Mouse (Mus musculus) ES-Bruce4 (cell line): Measurements from ENCODE around the gene Zcchc14. TPM values are rescaled to one million over a fixed set of nuclear protein-coding genes. Genes with fewer than 3 reads are reported as not detected.
A peak's percentile ranks its signal among the peaks of the same experiment; 100 is the strongest.

Source experiments
- H3K27ac ChIP-seq: 2 replicates; pipeline ENCODE4 v1.5.1; 2012; ENCODE audit warnings: low read length, inconsistent platforms; ENCODE audit not compliant: insufficient read depth
- H3K27me3 ChIP-seq: 2 replicates; pipeline ENCODE4 v1.6.1; 2012; ENCODE audit warnings: mild to moderate bottlenecking, low read length, inconsistent platforms; ENCODE audit not compliant: control insufficient read depth, poor library complexity, insufficient read depth, severe bottlenecking
- H3K36me3 ChIP-seq: 2 replicates; pipeline ENCODE4 v1.6.1; 2012; ENCODE audit warnings: inconsistent platforms, mild to moderate bottlenecking, low read length, moderate library complexity; ENCODE audit not compliant: control insufficient read depth, poor library complexity, insufficient read depth, severe bottlenecking
- H3K4me1 ChIP-seq: one replicate; pipeline ENCODE4 v1.8.1; 2011; ENCODE audit warnings: low read length; ENCODE audit not compliant: control insufficient read depth, insufficient read depth
- H3K4me3 ChIP-seq: 2 replicates; pipeline ENCODE4 v1.5.1; 2011; ENCODE audit warnings: low read depth, mild to moderate bottlenecking, low read length
- H3K9ac ChIP-seq: 2 replicates; pipeline ENCODE4 v1.6.1; 2012; ENCODE audit warnings: low read depth, mild to moderate bottlenecking, inconsistent platforms; ENCODE audit not compliant: poor library complexity, severe bottlenecking
- H3K9me3 ChIP-seq: replicated peaks from 2 replicates; pipeline ENCODE4 v1.6.1; 2012; ENCODE audit warnings: mild to moderate bottlenecking, low read length, inconsistent platforms; ENCODE audit not compliant: control insufficient read depth, poor library complexity, insufficient read depth, severe bottlenecking
- CTCF ChIP-seq: IDR thresholded peaks from one replicate; pipeline ENCODE4 v1.8.1; 2011; ENCODE audit warnings: low read depth, low read length
- EP300 ChIP-seq: IDR thresholded peaks from 2 replicates; pipeline ENCODE4 v1.6.1; 2011; ENCODE audit warnings: low read depth, low read length; ENCODE audit not compliant: insufficient read depth
- POLR2A ChIP-seq: IDR thresholded peaks from one replicate; pipeline ENCODE4 v1.8.1; 2011; ENCODE audit warnings: low read length; ENCODE audit not compliant: insufficient read depth
- polyA plus RNA-seq: library from polyadenylated mRNA; stranded (reverse); fragments of >200 nt; gene quantifications from 2 replicates; pipeline ENCODE4 v1.2.4, GENCODE M21; 2011; ENCODE audit warnings: low read depth; ENCODE audit not compliant: missing spikeins, insufficient read depth, insufficient read length

Gene Zcchc14
- polyA plus RNA-seq, 1 experiment = 39.9 TPM

GRCm38 (mm10) chr8:121590203-121591177 is 62.2 kb downstream of the Zcchc14 start, which contains the start of gene Map1lc3b:
Gene Map1lc3b (plus strand): TSS chr8:121590361.
- TF ChIP-seq EP300 (peak; percentile 63; the same call in 1 of the 2 replicates), POLR2A (peak; percentile 79), CTCF (no peak)
- H3K27ac ChIP-seq = peak within 1 kb of the TSS; percentile 40

GRCm38 (mm10) chr8:121589205-121589726 is 63.4 kb downstream of the Zcchc14 start:
- no peak for TF ChIP-seq POLR2A
- peak overlapping the region; percentile 49; the same call in 1 of the 2 replicates for H3K9ac ChIP-seq
- no peak overlapping the region for H3K27ac ChIP-seq
- H3K27me3 ChIP-seq = no peaks in the 10 kb centered on the region
- no peak overlapping the region for H3K4me3 ChIP-seq
- peaks cover 11% of the 10 kb centered on the region for H3K36me3 ChIP-seq
- no peaks in the 10 kb centered on the region for H3K9me3 ChIP-seq
- H3K4me1 ChIP-seq = peaks cover 8% of the 10 kb centered on the region

More at GRCm38 (mm10) chr8:121590203-121591177, 62.2 kb downstream of the Zcchc14 start, which contains the start of gene Map1lc3b:
- Histone ChIP-seq H3K4me1 (peaks cover 8% of the 10 kb centered on the region), H3K27me3 (no peaks in the 10 kb centered on the region), H3K36me3 (peaks cover 16% of the 10 kb centered on the region), H3K9ac (peak within 1 kb of the TSS; percentile 96), H3K9me3 (no peaks in the 10 kb centered on the region), H3K4me3 (peak within 1 kb of the TSS; percentile 90)

- TF ChIP-seq CTCF (no peak), EP300 (no peak), POLR2A (no peak)
- no peak overlapping the region for H3K27ac ChIP-seq
- peaks cover 8% of the 10 kb centered on the region for H3K4me1 ChIP-seq
- peaks cover 6% of the 10 kb centered on the region for H3K36me3 ChIP-seq
- no peak overlapping the region for H3K4me3 ChIP-seq
- no peaks in the 10 kb centered on the region for H3K27me3 ChIP-seq
- no peaks in the 10 kb centered on the region for H3K9me3 ChIP-seq
- no peak overlapping the region for H3K9ac ChIP-seq
Observed at GRCm38 (mm10) chr8:121588750-121589149, 64.0 kb downstream of the Zcchc14 start.

GRCm38 (mm10) chr8:121585159-121585825 is 67.4 kb downstream of the Zcchc14 start:
- TF ChIP-seq POLR2A (peak; percentile 73), EP300 (no peak)
- Histone ChIP-seq H3K36me3 (no peaks in the 10 kb centered on the region), H3K4me1 (no peaks in the 10 kb centered on the region), H3K27ac (no peak overlapping the region), H3K27me3 (no peaks in the 10 kb centered on the region), H3K4me3 (peak overlapping the region; percentile 75), H3K9me3 (no peaks in the 10 kb centered on the region), H3K9ac (peak overlapping the region; percentile 61)

- peak overlapping the region; percentile 75 for H3K4me3 ChIP-seq
- H3K36me3 ChIP-seq = no peaks in the 10 kb centered on the region
- H3K27me3 ChIP-seq = no peaks in the 10 kb centered on the region
- no peaks in the 10 kb centered on the region for H3K9me3 ChIP-seq
- H3K9ac ChIP-seq = peak overlapping the region; percentile 61
- H3K4me1 ChIP-seq = no peaks in the 10 kb centered on the region
- TF ChIP-seq POLR2A = no peak
- H3K27ac ChIP-seq = 0 out of 2 replicates have a peak overlapping the region, but pooled peaks have one; percentile 8
Observed at GRCm38 (mm10) chr8:121584730-121585129, 68.0 kb downstream of the Zcchc14 start.
